Mouse (Mus musculus) ES-Bruce4 (cell line): ENCODE results near the gene Fgfr2.

Experiments
- CTCF ChIP-seq: IDR thresholded peaks from one replicate; pipeline ENCODE4 v1.8.1; 2011; ENCODE audit warnings: low read depth, low read length
- EP300 ChIP-seq: IDR thresholded peaks from 2 replicates; pipeline ENCODE4 v1.6.1; 2011; ENCODE audit warnings: low read depth, low read length; ENCODE audit not compliant: insufficient read depth
- POLR2A ChIP-seq: IDR thresholded peaks from one replicate; pipeline ENCODE4 v1.8.1; 2011; ENCODE audit warnings: low read length; ENCODE audit not compliant: insufficient read depth

GRCm38 (mm10) chr7:130130226-130130625, 2992.9 kb downstream of the Fgfr2 start:
- no peak for TF ChIP-seq POLR2A
- no peak for TF ChIP-seq CTCF
- TF ChIP-seq EP300 = no peak
